Mouse (Mus musculus): Measurements from ENCODE around the gene Riox2. TPM values are rescaled to one million over a fixed set of nuclear protein-coding genes. Genes with fewer than 3 reads are reported as not detected.

Gene Riox2
- total RNA-seq, 2 experiments from 2014 or later = 10.5 to 12.6 TPM

- no peak for DNase-seq (ENCODE audit: low spot score in 2 of 2)
Observed at GRCm38 (mm10) chr16:59517447-59518219, 46.1 kb downstream of the Riox2 start.

- no peak for DNase-seq (ENCODE audit: low spot score in 2 of 2)
Observed at GRCm38 (mm10) chr16:59521752-59522423, 50.3 kb downstream of the Riox2 start.

DNA sequence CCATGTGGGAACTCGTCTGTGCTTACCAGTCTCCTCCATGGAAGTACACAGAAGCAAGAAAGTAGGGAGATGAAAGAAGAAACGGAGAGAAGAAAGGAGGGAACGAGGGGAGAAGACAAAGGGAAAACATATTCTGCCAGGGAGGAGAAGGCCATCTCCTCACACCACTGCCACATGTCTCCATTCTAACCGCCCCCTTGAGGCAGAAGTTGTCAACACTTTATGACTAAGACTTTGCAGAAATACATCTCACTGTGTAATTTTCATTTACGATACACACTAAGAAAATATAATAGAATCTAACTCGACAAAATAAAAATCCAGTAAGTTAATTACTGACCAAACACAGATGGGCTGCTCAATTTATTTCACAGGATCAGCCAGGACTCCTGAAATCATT lies 55.4 kb downstream of the Riox2 start:
- no peak for DNase-seq (ENCODE audit: low spot score in 2 of 2)

DNA sequence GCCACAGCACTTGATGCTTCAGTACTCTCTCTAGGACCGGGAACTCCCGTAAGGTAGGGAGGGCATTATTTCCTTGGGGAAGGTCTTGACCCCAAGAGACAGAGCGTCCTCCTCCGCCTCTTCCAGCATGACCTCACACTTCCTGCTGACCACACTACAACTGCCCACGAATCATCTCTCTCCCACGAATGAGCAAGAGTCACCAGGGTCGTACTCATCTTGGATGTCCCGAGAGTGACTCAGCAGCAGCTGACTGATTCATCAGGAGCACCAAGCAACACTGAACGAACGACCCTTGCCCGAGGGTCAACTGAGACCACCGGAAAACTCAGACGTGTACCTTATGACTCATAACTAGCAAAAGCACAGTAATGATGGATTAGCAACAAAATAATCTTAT lies 58.0 kb downstream of the Riox2 start:
- DNase-seq (ENCODE audit: low spot score in 2 of 2) = no peak

- no peak for DNase-seq (ENCODE audit: low spot score in 2 of 2)
Observed at GRCm38 (mm10) chr16:59531243-59531642, 59.7 kb downstream of the Riox2 start.

GRCm38 (mm10) chr16:59532561-59532960 lies 61.0 kb downstream of the Riox2 start:
- DNase-seq (ENCODE audit: low spot score in 2 of 2) = no peak

DNA sequence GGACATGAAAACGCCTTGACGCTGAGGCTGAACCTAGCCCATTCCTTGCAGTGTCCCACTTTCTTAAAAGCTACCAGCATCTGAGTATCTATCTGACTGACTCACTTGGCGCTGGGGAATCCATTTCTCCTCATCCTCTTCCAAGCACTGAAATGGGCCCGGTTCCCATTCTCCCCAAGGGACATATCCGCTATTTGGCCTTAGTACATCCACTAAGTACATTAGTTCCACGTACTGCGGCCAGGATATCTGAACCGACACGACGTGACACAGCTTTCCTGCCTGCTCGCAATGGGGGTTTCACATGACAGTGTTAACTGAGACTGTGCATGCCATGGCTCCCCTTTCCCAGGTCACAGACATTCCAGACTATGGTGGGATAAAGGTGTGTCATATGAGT lies 62.8 kb downstream of the Riox2 start:
- no peak for DNase-seq (ENCODE audit: low spot score in 2 of 2)

- DNase-seq (ENCODE audit: low spot score in 2 of 2) = no peak
Observed at GRCm38 (mm10) chr16:59535673-59536072, 64.1 kb downstream of the Riox2 start.

GRCm38 (mm10) chr16:59540944-59541343 lies 69.4 kb downstream of the Riox2 start:
- DNase-seq (ENCODE audit: low spot score in 2 of 2) = no peak

DNA sequence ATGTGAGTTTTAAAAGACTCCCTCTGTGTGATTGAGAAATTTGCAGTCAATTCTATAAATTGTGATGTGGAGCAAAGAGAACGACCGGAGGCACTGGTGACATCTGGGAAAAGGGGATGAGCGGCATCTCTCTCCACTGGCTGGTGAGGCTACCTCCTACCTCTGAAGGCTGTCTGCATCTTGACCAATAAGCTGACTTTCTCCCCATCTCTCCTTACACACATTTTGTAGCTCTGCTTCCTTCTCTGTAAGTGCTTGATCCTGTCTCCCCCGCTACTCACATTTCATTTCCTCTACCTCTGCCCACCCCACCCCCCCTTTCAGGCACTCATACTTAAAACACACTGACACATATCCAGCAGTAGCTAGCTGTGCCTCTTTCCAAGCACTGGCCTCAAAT lies 69.8 kb downstream of the Riox2 start:
- no peak for DNase-seq (ENCODE audit: low spot score in 2 of 2)

Other genes starting within 250 kb of the Riox2 start
- not detected for gene Olfr201, start 199.1 kb upstream of the Riox2 start, total RNA-seq (2021)
- gene Olfr202, start 185.0 kb upstream of the Riox2 start, total RNA-seq (2021) = not detected
- not detected for gene Olfr203, start 172.9 kb upstream of the Riox2 start, total RNA-seq (2021)
- gene Olfr204, start 153.5 kb upstream of the Riox2 start, total RNA-seq (2021) = under 1 TPM; 0.09 to 0.11 TPM
- gene Olfr205, start 140.6 kb upstream of the Riox2 start, total RNA-seq (2021) = not detected
- gene Olfr206, start 122.5 kb upstream of the Riox2 start, total RNA-seq (2021) = not detected
- gene Olfr209, start 107.8 kb upstream of the Riox2 start, total RNA-seq (2021) = not detected
- under 1 TPM in 1 of 2 experiments, not detected in 1; 0.07 TPM for gene Gabrr3, start 64.4 kb upstream of the Riox2 start, total RNA-seq (2021)
- gene Crybg3, start 129.2 kb downstream of the Riox2 start, total RNA-seq (2021) = 1 to 10 TPM; 4.6 to 4.8 TPM
- gene Arl6, start 167.6 kb downstream of the Riox2 start, total RNA-seq (2021) = 10 to 100 TPM; 21.9 to 26.4 TPM